Mouse (Mus musculus) megakaryocyte progenitor cell, adult 5-6 weeks (primary cell): ENCODE results near the gene Cwh43. TPM values are rescaled to one million over a fixed set of nuclear protein-coding genes. Genes with fewer than 3 reads are reported as not detected.

ENCODE experiments used
- ATAC-seq: replicated peaks from 2 replicates; pipeline ENCODE4 v1.8.0; 2016; ENCODE audit warnings: mild to moderate bottlenecking, moderate TSS enrichment, inconsistent platforms; ENCODE audit not compliant: poor library complexity
- total RNA-seq, 2 experiments: library from RNA; stranded (forward) in 1 of 2; stranded (reverse) in 1 of 2; fragments of 157-497, 149-512 nt in 1 of 2; fragments of 200-1000 nt in 1 of 2; gene quantifications; 2 replicates each; pipeline versions ENCODE4 v1.2.3 to v1.2.4; 2015 to 2017

Gene Cwh43
- total RNA-seq, 2 experiments from 2014 or later, result not detected

- no peak for ATAC-seq
Measured at GRCm38 (mm10) chr5:73393041-73393440, 12.8 kb upstream of the Cwh43 start.

DNA sequence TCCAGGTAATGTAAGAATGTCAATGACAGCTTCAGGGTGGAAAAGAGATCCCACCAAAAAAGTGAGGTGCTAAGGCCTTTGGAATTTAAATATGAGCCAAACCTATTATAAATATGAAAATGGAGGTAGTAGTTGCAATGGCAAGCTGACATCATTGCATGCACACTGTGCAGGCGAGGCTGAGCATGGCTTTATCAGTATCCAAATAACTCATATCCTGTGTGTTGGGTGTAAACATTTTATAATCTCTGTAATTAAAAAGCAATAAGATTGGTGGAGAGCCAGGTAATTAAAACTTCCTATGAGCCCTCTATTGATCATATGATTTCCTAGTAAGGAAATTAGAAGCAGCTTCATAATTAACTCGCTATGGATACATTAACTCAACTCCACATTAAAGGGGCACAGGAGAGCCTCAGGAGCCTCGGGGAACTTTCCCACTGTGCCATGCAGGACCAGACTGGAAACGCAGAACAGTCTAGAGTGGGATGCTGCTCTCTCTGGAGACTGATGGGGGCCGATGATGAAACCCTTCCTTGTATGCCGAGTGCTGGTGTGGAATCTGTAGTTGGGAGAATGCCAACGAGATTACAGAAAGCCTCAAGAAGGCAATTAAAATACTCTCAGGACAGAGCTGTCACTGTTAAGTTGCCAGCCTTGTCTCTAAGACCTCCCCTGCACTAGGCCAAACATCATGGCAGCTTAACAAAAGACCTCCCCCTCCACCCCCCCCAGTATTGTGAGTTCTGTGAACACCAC lies 5.9 kb upstream of the Cwh43 start:
- no peak for ATAC-seq

DNA sequence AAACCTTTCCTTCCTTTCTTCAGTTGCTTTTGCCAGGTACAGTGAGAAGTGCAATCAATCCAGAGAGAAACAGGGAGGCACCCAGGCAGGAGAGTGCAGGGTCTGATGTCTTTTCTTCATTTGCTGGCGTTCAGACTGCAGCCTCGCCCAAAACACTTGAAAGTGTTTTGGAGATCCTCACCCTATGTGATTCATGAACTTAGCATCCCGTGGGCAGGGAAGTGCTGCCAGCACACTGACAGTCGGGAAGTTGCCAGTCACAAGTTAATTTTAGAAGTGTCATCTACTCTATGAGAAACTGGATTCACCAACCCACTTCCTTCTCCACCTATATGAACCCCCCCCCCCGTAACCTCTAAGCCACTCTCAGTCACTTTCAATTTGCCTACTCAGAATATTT lies 4.5 kb upstream of the Cwh43 start:
- ATAC-seq, result peak; percentile 20; the same call in 1 of the 2 replicates

- no peak for ATAC-seq
Measured at GRCm38 (mm10) chr5:73402911-73403310, 3.0 kb upstream of the Cwh43 start.

DNA sequence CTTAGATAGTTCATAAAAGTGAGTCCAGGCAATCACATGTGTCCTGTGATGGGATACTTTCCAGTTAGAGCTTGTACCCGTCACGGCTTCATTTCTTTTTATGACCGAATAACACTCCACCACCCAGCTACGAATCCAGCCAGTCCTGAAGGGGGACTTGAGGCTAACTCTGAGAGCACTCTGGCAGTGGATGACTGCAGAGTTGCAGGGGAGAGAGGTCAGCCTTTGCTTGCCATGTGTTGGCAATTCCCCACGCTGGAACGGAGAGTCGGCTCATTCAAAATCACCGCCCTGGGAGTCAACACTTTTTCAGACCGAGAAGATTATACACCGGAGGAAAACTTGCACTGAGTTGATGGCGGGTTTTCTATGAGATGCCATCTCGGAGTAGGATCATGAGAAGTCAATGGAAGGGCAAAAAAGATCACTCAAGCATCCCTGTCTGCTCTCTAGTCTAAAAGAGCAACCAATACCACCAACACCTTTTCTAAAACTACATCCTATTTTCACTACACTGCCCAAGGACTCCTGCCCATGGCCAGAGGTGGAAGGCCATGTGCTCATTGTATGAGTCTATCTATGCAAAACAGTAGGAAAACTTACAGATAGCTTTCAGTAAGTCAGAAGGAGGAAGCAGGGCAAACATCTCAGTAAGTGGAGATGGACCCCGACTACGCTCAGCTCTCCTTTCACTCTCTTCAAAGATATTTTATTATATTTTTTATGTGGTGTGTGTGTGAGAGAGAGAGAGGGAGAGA lies 2.4 kb upstream of the Cwh43 start:
- ATAC-seq, result no peak

DNA sequence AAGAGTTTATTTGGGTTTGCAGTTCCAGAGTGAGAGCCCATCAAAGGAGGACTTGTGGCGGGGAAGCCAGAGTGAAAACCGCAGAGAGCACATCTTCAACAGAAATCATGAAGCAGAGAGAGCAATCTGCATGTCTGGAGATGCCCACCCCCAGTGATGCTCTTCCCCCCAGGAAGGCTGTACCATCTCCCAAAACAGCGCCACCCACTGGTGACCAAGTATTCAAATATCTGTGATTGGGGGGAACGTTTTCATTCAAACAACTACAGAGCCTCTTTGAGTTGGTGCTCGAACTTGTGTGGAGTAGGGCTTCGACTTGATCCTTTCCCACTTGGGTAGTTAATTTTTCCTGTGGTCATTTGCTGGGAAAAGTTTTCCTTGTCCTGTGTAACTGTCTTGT lies 1.1 kb upstream of the Cwh43 start:
- no peak for ATAC-seq

DNA sequence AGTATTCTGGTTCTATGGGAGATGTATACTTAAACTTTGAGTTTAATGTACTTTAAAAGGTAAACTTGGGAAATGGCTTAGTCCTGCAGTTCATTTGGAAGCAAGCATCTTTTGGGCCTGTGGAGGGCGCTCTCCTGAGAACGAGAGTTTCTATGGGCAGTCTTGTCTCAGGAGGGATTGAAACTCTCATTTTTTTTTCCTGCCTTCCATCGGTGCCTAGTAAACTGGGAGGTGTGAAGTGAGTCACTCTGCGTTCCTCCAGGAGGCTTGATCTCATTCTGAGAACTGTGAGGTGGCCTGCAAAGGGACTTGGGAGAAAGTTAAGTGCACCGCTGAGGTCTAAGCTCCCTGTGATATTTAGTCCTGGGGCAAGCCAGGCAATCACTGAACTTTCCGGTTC lies 986 bp downstream of the Cwh43 start:
- ATAC-seq, result no peak

GRCm38 (mm10) chr5:73409970-73410369 lies 4.1 kb downstream of the Cwh43 start:
- ATAC-seq, result no peak

DNA sequence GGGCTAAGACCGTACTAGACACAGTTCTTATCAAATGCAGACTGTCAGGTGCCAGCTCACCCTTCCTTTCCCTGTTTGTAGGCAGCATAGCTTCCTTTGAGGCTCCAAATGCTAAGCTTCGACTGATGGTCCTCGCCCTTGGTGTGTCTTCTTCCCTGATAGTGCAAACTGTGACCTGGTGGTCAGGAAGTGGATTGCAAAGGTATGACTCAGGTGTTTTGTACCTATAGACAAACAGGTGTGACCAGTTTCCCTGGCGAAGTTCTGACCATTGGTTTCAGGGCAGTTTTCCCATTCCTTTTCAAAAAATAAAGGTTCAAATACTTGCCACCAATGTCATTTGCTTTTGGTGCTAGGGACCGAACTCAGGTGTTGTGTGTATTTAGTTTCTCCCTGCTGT lies 5.9 kb downstream of the Cwh43 start:
- no peak for ATAC-seq

- no peak for ATAC-seq
Measured at GRCm38 (mm10) chr5:73414172-73414571, 8.3 kb downstream of the Cwh43 start.

DNA sequence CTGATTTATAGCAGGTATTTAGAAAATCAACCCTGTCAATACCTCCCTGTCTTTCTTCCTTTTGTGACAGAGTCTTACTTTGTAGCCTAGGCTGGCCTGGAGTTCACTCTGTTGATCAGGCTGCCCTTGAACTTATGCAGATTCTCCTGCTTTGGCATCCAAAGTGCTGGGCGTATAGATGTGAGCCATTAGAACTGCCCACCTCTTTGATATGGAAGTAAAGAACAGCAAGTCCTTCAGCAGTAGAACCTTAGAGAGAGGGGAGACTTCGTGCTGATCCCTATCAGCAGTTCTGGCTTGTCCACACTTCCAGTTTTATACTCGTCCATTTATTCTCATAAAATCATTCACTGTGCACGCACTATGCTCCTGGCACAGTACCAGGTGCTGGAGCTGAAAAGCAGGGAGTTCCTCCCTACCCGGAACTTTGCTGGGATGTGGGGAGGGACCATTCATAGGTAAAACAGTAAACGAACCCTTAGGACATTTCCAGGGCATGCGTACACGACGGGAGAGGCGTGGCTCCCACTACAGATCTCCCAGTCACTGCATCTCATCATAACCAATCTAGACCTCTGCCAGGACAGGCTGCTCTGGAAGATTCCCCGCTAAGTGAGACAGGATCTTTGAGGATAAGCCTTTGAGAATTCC lies 13.3 kb downstream of the Cwh43 start:
- ATAC-seq, result no peak

GRCm38 (mm10) chr5:73426824-73427223 lies 20.9 kb downstream of the Cwh43 start:
- ATAC-seq, result no peak

GRCm38 (mm10) chr5:73431581-73431980 lies 25.7 kb downstream of the Cwh43 start:
- ATAC-seq, result peak; percentile 85

DNA sequence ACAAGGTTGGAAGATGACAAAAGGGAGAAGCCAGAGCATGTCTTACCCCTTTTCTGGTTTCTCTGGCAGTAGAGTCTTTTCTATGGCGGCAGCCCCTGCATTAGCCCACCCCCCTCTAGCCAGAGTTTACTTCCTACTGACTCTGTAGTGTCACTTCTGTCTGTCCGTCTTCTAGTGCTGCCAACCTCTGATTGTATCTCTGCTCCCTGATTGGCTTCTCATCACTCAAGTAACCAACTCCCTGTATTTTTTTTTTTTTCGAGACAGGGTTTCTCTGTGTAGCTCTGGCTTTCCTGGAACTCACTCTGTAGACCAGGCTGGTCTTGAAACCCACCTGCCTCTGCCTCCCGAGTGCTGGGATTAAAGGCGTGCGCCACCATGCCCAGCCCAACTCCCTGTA lies 26.9 kb downstream of the Cwh43 start:
- no peak for ATAC-seq

DNA sequence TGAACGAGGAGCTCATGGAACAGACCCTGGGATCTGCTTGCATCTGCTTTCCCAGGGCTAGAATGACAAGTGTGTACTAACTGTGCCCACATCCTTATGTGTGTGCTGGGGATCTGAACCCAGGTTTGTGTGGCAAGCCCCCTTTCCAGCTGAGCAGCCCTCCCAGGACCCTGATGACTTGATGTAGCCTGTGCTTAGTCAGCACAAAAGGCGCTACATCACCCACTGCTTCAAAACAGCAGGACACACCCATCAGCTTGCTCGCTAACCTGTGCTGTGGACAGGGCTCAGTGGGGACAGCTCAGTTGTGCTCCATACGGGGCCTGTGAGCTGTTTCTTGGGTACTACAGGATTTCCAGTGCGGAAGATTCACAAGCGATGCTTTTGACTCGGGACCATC lies 28.9 kb downstream of the Cwh43 start:
- no peak for ATAC-seq

DNA sequence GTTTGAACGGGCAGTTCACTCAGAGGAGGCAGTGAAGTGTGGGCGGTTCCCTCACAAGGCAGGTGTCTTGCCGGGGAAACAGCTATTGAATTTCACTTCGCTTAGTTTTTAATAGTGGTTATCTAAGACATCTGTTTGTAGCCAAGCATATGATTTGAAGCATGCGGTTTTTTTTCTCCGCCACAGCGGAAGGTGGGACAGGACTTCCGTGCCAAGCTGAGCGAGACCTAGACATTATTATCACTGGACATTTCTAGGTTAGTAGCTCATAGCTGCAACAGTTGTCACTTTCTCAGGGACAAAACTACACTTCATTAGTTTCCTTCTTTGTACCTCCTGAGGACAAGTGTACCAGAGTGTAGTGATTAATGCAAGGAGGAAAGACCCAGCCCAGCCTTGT lies 36.3 kb downstream of the Cwh43 start:
- no peak for ATAC-seq

GRCm38 (mm10) chr5:73450276-73450675 lies 44.4 kb downstream of the Cwh43 start:
- ATAC-seq, result no peak

- ATAC-seq, result no peak
Measured at GRCm38 (mm10) chr5:73454502-73455306, 48.8 kb downstream of the Cwh43 start.

- ATAC-seq, result no peak
Measured at GRCm38 (mm10) chr5:73455307-73455687, 49.4 kb downstream of the Cwh43 start.

GRCm38 (mm10) chr5:73468462-73469433 lies 62.9 kb downstream of the Cwh43 start:
- ATAC-seq, result no peak
